Comparison of ENCODE assay signal across 8 mouse cellular contexts in genomic region chr11:101664825-101665635, GRCm38 (mm10). TPM values are rescaled to one million over a fixed set of nuclear protein-coding genes. Genes with fewer than 3 reads are reported as not detected.
DNase-seq lines count a peak whose midpoint lies in the region; ATAC-seq and TF ChIP-seq lines count a peak whose summit lies in the region.

Gene Arl4d, plus strand, starts transcription at chr11:101665541.

- H3K4me1 ChIP-seq in hindbrain, embryonic 15.5 days (replicated peaks), result peaks cover 34% of the 10 kb centered on the region

- CTCF ChIA-PET in Patski (lab: Charles Lee), result interaction anchor here (0.9 to 5.6 kb wide), 4 partner anchors 9 to 67 kb away, joined by 3 to 39 read pairs (median 4); partner anchors contain the start of gene Dhx8

- POLR2A ChIA-PET in Patski (lab: Charles Lee), result interaction anchor here (0.7 to 1.7 kb wide), 3 partner anchors 44 to 68 kb away, joined by 5 to 12 read pairs (median 10); partner anchors contain the start of gene Dhx8

- H3K27me3 ChIP-seq in Patski, result no peaks in the 10 kb centered on the region
- no peaks in the 10 kb centered on the region for H3K27me3 ChIP-seq in hindbrain, embryonic 15.5 days

- 5% methylated on average over 34 of the region's 34 CpGs for WGBS in hindbrain, embryonic 15.5 days

- in situ Hi-C loops in Patski (cut with MboI; ENCODE audit: low pct_unique_long_range_greater_than_20kb), result loop anchor here (5.0 kb wide), 1 partner anchor 67 kb away; the partner anchor contains the start of gene Dhx8

- no peak for TF ChIP-seq CTCF in Patski (IDR thresholded peaks at IDR 0.05)

- ATAC-seq in Patski, result peak; percentile 80
- ATAC-seq in hindbrain, embryonic 15.5 days (ENCODE audit: low FRiP score, low read depth), result peak; percentile 94

- H3K4me3 ChIP-seq in hindbrain, embryonic 15.5 days, result peak within 1 kb of the TSS; percentile 70

- H3K36me3 ChIP-seq in hindbrain, embryonic 15.5 days, result no peaks in the 10 kb centered on the region

- DNase-seq in Patski (ENCODE audit: low read depth, low spot score), result peak; percentile 47
- DNase-seq in cerebellum, postnatal 25 days, result peak; percentile 96 to 97
- DNase-seq in frontal cortex, postnatal 36 days (ENCODE audit: low spot score in 2 of 2), result peak; percentile 97 to 98
- peak; percentile 89 for DNase-seq in left cerebral cortex, adult 11 months (ENCODE audit: low spot score)
- peak; percentile 96 to 97 for DNase-seq in lung, postnatal 4 days
- DNase-seq in retina, postnatal 7 days (ENCODE audit: low read depth, low spot score), result peak; percentile 87
- peak; percentile 92 for DNase-seq in urinary bladder, adult 2 months (ENCODE audit: low spot score)

- peak within 1 kb of the TSS; percentile 90 for H3K27ac ChIP-seq in hindbrain, embryonic 15.5 days (replicated peaks)

- H3K9ac ChIP-seq in hindbrain, embryonic 15.5 days, result peak within 1 kb of the TSS; percentile 77

- H3K9me3 ChIP-seq in hindbrain, embryonic 15.5 days, result no peaks in the 10 kb centered on the region

- peak within 1 kb of the TSS; percentile 97 for H3K4me2 ChIP-seq in hindbrain, embryonic 15.5 days

RNA-seq across cellular contexts. Expression of gene Arl4d, which starts in this region (rescaled TPM):
- polyA plus RNA-seq in Patski (2021), result 9.7 TPM
- polyA plus RNA-seq in hindbrain, embryonic 15.5 days (2015; fragmentation: Nextera tagmentation; extraction: Ambion mirVana), result 5.6 and 7.6 TPM in 2 replicates
- 41.9 and 52.2 TPM in 2 replicates for polyA plus RNA-seq in urinary bladder, adult 2 months (2012; rRNA removed)

Comparison
In these comparisons a context has a peak if more than half of its experiments do, and no peak if none do; other contexts are left out.
1. Peak in every context shown above with its lines: DNase-seq, ATAC-seq, H3K4me3 ChIP-seq and H3K27ac ChIP-seq.
2. DNase-seq: peak in every context shown above with its lines; median percentile 98 in frontal cortex, postnatal 36 days; 96 in cerebellum, postnatal 25 days; 96 in lung, postnatal 4 days; 92 in urinary bladder, adult 2 months; 89 in left cerebral cortex, adult 11 months; 87 in retina, postnatal 7 days; 47 in Patski.